Mouse (Mus musculus) E14TG2a.4 (cell line): ENCODE data around the gene Rfc3.

Experiments used
- CTCF ChIP-seq: conservative IDR thresholded peaks from 2 replicates; pipeline ENCODE4 v1.5.1; 2014; ENCODE audit warnings: low read length
- POU5F1 ChIP-seq: IDR thresholded peaks from 2 replicates; pipeline ENCODE4 v1.6.1; 2014; ENCODE audit warnings: low read length, borderline replicate concordance

- TF ChIP-seq CTCF (no peak), POU5F1 (no peak)
These were observed 8.2 kb downstream of the Rfc3 start for GRCm38 (mm10) chr5:151642867-151643266.
